Mouse (Mus musculus): ENCODE data around the gene Marf1. TPM values are rescaled to one million over a fixed set of nuclear protein-coding genes. Genes with fewer than 3 reads are reported as not detected.
"Not testable (repeated sequence)": the region's sequence is repeated elsewhere in the genome, so short reads cannot be mapped to it uniquely, and the experiment has no call there.

The Marf1 gene
- polyA plus RNA-seq, 3 experiments from 2014 or later = 31.1 to 35.7 (median 32.0) TPM

- ATAC-seq = no peak
Observed at GRCm38 (mm10) chr16:14135014-14135413, 28.1 kb downstream of the Marf1 start.

GRCm38 (mm10) chr16:14131838-14132237 is 31.3 kb downstream of the Marf1 start:
- ATAC-seq = no peak

GRCm38 (mm10) chr16:14131376-14131775 is 31.8 kb downstream of the Marf1 start:
- no peak for ATAC-seq

- ATAC-seq = no peak
Observed at GRCm38 (mm10) chr16:14130796-14131195, 32.4 kb downstream of the Marf1 start.

- no peak for ATAC-seq
Observed at GRCm38 (mm10) chr16:14128977-14129376, 34.2 kb downstream of the Marf1 start.

GRCm38 (mm10) chr16:14125253-14125652 is 37.9 kb downstream of the Marf1 start:
- ATAC-seq = no peak

GRCm38 (mm10) chr16:14124709-14125108 is 38.4 kb downstream of the Marf1 start:
- no peak for ATAC-seq

GRCm38 (mm10) chr16:14123901-14124300 is 39.2 kb downstream of the Marf1 start:
- no peak for ATAC-seq

GRCm38 (mm10) chr16:14122586-14122985 is 40.6 kb downstream of the Marf1 start:
- no peak for ATAC-seq

GRCm38 (mm10) chr16:14121563-14121962 is 41.6 kb downstream of the Marf1 start:
- no peak for ATAC-seq

- ATAC-seq = no peak
Observed at GRCm38 (mm10) chr16:14120941-14121340, 42.2 kb downstream of the Marf1 start.

GRCm38 (mm10) chr16:14117299-14117698 is 45.9 kb downstream of the Marf1 start:
- no peak for ATAC-seq

GRCm38 (mm10) chr16:14112742-14113141 is 50.4 kb downstream of the Marf1 start:
- no peak for ATAC-seq

- no peak for ATAC-seq
Observed at GRCm38 (mm10) chr16:14112133-14112532, 51.0 kb downstream of the Marf1 start.

GRCm38 (mm10) chr16:14110922-14111321 is 52.2 kb downstream of the Marf1 start:
- no peak for ATAC-seq

GRCm38 (mm10) chr16:14109651-14110230 is 53.4 kb downstream of the Marf1 start:
- no peak for ATAC-seq

- no peak for ATAC-seq
Observed at GRCm38 (mm10) chr16:14105891-14106290, 57.3 kb downstream of the Marf1 start.

GRCm38 (mm10) chr16:14091771-14092170 is 71.4 kb downstream of the Marf1 start:
- ATAC-seq = no peak

- no peak for ATAC-seq
Observed at GRCm38 (mm10) chr16:14089296-14089695, 73.9 kb downstream of the Marf1 start.

- ATAC-seq = peak; percentile 96
Observed at GRCm38 (mm10) chr16:14088249-14088648, 74.9 kb downstream of the Marf1 start.

GRCm38 (mm10) chr16:14082925-14083324 is 80.2 kb downstream of the Marf1 start:
- no peak for ATAC-seq

GRCm38 (mm10) chr16:14070471-14071169 is 92.5 kb downstream of the Marf1 start:
- no peak for ATAC-seq

- not testable (repeated sequence) for ATAC-seq
Observed at GRCm38 (mm10) chr16:14068701-14069100, 94.5 kb downstream of the Marf1 start.

- ATAC-seq = not testable (repeated sequence)
Observed at GRCm38 (mm10) chr16:14066571-14066970, 96.6 kb downstream of the Marf1 start.

Data from inflammation-experienced regulatory T-cells, adult 6 months (primary cell).